Mouse (Mus musculus): ENCODE results near the gene Heg1.

The Heg1 gene

DNA sequence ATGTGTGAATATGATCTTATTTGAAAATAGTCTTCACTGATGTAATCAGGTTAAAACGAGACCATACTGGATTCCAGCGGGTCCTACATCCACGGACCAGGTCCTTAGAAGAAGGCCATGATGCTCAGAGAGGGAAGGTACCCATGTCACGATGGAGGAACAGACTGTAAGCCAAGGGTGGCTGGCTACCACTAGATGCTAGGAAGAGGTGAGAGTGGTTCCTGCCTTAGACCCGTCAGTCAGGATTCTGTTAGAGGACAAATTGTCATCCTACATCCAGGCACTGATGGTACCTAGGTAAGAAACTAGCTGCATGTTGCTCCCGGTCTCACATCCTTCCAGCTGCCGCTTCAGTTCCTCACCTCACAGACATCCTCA is 6.9 kb upstream of the Heg1 start:
- DNase-seq (ENCODE audit: low spot score): no peak

DNA sequence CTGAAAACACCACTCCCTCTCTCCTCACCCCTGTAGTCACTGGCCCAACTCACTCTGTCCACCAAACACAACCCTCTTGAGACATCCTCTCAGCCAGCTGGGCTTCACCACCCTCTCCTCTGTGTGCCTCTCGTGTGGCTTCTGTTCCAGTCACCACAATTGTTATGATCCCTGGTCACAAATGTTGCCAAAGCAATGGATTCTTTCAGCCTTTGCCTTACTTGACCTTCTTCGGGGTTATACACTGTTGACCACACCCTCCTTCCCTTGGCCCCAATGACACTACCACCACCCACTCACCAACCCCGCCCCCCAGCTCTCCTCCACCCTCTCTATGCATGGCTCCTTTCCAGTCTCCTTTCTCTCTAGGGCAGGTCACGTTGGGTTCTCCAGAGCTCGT is 6.3 kb upstream of the Heg1 start:
- DNase-seq (ENCODE audit: low spot score): no peak

DNA sequence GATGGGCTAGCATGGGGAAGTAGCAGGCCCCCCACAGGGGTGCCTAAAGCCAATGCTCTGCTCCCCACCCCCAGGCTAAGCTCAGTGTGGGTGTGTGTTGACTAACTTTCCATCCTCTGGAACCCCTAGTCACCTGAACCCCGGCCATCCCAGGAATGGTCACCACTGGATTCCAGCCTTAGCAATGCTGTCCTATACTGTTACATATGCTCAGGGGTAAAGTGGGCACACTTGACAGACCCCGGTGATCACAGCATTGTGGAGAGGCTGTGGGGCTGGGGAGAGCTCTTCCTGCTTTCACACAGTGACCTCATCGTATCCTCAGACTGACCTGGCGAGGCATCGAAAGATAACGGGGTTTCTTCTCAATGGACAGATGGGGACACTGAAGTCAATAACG is 3.9 kb upstream of the Heg1 start:
- no peak for DNase-seq (ENCODE audit: low spot score)

DNA sequence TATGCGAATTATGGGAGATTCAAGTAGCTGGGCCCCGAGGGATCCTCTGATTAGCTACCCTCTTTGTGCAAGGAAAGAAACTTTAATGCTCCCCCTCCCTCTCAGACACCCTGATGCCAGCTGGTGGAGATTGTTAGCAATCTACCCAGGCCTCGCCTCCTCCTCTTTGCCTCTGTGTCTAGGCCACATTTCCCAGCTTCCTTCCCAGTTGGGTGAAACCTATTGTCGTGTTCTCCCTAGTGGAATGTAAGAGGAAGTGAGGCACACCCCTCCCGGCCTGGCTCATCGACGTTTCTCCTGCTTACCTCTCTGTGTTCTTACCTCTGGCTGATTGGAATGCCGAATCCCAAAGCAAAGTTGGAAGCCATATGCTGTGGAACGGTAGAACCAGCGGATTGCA is 3.4 kb upstream of the Heg1 start:
- DNase-seq (ENCODE audit: low spot score): peak; percentile 20

DNA sequence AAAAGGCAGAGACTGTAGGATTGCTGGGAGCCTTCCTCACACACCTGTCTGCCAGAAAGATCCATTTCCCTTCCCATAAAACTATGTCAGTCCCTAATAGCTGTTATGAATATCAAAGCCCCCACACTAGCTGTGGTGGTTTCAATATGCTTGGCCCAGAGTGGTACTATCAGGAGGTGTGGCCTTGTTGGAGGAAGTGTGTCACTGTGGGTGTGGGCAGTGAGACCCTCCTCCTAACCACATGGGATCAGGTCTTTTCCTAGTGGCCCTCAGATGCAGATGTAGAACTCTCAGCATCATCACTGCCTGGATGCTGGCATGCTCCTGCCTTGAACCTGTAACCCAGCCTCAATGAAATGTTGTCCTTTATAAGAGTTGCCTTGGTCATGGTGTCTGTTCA is 2.5 kb upstream of the Heg1 start:
- no peak for DNase-seq (ENCODE audit: low spot score)

DNA sequence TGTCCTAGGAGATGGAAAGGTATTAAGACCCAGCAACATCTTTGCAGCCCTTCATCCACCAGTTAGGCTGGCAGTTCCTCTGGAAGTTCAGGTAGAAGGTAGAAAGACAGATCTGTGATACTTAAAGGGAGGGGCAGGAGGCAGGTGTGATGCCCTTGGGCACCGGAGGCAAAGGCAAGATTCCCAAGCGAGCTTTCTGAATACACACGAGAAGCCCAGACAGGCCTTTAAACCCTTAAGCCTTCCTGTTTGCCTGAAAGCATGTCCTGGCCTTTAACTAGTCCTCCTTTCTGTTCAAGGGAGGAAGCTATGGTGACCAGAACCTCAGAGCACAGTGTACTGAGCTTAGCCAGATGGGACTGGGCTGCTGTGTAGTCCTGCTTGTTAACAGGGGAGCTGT is 1.5 kb upstream of the Heg1 start:
- DNase-seq (ENCODE audit: low spot score): no peak

DNA sequence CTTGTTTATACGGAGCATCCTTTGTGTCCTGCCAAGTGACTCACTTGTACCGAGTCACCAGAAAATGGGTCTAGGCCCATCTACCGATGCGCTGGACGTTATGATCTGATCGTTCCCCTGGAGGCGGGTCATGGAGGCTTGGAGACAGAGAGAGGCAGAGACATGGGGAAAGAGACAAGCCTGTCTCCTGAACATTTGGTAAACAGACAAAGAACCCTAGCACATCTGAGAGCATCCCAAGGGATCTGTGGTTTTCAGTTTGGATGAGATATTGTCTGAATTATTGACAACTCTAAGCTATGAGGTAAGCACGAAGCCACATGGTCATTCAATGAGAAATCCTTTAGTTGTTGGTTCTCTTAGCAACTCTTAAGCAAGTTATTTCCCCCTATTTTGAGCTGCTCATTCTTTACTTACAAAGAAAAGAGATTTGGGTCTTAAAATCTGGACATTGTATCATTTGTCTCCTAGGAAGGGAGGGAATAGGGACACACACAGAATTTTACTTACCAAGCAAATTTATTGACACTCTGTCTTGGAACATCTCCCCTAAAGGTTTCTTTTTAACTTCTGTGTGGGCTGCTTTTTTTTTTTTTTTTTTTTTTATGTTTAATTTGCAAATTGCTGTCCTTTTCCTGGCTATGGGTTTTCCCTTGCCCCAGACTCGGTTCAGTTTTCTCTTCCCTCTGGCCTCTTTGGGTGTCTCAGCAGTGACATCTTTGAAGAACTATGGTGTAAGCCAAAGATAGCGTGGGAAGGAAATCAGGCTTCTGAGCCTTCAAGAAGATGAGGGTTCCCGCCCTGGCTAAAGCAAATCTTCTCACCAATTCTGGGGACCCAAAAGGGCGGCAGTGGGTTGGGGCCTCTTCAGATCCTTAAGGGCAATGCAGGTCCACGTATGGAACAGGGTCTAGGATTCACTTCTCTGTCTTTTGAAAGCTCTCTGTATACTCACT is 686 bp upstream of the Heg1 start:
- peak; percentile 41 for DNase-seq (ENCODE audit: low spot score)

DNA sequence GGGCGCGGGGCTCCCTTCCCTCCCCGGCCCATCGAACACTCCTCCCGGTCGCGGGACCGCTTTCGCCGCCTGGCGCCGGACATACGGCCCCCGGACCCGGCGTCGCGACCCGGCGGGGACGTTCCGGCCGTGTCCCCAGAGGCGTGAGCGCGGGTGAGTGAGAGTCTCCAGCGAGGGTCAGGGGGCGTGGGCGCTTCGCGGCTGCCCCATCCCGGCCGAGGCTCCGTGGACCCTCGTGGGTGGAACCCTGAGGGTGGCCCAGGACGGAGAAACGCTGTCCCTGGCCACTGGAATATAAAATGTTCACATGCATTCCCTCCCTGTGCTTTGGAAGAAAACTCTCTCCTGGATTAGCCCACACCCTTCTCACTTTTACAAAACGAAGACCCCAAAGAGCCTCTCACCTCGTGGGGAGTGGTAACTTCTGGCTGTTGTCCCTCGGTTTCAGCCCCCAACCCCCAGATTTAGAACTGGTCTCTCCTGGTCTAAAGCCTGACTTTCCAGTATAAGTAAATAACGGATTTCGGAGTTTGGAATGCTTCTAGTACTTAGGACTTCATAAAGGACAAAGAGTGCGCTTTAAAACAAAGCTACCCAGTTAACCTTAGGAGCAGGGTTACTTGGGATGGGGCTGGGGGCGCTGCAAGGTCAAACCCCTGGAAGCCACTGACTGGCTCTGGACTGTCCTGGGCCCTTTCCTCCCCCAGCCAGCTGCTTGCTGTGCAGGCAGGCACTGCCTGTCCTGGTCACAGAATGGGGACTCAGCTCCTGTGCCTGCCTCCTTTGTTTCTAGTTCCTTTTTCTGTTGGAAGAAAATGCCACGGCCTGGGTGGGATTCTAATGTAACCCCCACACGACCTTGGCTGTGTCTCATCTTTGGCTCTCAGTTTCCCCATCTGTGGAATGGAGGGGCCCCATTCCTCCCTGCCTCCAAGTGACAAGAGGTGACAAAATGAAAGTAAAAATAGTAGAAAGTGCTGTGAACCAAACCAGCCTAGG is 832 bp downstream of the Heg1 start:
- peak; percentile 40 for DNase-seq (ENCODE audit: low spot score)

DNA sequence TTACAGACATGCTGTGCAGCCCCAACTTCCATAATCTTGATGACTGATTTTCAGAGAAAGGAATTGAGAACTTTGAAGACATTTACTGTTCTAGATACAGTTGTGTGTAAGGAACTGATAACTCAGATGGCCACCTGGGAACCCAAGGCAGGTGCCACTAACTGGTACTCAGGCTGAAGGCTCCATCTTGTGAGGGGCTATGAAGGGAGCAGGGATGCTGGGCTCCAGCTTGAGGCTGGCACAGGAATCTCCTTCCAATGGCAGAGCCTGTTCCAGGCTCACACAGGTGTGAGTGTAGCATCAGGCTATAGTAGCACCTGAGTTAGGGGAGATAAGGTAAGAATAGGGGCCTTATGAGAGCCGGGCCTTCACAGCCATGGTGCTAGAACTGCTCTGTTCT is 1.9 kb downstream of the Heg1 start:
- DNase-seq (ENCODE audit: low spot score): no peak

DNA sequence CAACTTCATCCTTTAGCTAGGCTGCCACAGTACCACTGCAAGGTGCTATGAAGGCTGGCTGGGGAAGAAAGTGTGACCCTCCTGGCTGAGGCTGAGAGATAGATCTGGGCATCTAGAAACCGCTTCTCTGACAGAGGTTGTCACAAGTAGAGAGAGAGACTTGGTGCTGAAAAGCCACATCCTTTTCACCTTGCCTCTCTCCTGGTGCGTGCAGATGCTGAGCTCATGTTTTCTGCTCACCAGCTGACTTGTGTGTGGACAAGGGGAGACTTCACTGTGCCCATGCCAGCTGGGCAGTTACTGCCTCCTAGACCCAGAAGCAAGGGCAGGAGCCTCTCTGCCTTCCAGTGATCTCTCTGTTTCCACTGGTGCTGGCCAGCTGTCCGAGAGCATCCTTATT is 3.6 kb downstream of the Heg1 start:
- DNase-seq (ENCODE audit: low spot score): no peak

DNA sequence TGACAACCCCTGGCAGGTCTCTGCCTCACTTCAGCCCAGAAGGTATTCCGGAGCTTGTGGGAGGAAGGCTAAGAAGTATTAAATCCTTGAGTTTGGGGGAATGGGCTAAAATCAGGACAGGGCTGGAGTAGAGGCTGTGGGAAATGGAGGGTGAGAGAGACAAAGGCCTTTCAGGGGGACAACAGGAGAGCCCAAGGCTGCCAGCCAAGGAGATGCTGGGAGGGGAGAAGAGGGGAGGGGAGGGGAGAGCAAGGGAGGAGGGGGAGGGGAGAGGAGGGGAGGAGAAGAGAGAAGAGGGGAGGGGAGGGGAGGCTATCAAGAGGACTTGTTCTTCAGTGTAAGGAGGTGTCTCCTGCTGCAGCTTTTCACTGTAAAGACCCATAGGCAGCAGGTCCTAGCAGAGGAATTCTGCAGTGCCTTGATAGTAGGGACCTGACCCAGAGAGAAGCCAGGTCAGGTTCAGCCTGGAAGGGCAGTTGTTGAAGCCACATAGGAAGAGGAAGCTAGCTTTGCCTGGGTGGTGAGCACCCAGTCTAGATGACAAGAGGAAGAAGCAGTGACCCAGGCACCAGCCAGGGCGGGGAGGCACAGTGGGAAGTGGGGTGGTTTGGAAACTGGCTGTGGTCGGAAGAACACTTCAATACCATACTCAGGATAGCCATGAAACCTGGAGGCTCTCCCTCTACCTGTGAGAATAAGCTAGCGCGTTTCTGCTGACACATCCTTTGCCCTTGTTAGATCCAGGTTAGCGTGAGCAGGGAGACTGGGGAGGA is 7.0 kb downstream of the Heg1 start:
- no peak for DNase-seq (ENCODE audit: low spot score)

DNA sequence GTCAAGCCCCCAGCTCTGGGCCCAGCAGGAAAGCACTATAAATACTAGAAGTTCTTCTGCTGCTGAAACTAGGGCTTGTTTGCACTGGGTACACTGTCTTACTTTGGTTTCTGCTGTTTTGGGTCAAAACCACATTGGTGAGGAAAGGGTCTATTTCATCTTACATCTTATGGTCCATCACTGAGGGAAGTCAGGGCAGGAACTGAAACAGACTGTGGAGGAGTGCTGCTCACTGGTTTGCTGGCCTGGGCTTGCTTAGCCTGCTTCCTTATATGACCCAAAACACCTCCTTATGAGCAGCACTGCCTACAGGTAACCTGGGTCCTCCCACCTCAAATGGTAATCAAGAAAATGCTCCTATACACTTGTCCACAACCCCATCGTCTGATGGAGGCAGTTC is 9.4 kb downstream of the Heg1 start:
- no peak for DNase-seq (ENCODE audit: low spot score)

DNA sequence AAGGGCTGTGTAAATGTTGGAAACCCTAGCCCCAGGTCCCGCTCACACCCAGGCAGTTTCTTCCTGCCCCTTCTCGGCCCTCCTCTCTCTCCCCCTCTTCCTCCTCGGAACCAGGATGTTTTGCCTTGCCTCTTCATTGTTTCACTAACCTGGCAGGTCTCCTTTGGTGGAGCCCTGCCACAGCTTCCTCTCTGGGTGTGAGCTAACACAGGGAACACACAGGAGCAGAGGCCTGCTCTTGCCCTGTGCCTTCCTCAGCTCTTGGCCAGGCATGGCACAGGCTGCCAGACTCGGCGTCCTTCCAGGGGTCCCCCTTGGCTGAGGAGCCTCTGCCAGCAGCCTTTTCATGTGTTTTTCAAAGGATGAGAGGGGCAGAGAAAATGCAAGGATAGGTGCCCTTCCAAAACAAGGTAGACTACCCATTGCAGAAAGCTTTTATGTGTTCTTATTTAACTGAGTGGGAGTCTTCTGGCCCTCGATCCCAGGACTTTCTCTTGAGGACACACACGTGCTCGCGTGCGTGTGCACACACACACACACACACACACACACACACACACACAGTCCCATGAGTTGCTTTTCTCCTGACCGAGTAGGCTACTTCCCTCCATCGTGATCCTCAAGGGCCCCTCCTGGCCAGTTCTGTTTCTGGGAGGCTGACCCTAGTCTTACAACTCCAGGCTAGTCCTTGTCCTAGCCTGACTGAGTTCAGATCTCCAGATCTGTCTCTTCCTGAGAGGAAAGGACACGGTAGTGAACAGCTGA is 12.8 kb downstream of the Heg1 start:
- DNase-seq (ENCODE audit: low spot score): no peak

DNA sequence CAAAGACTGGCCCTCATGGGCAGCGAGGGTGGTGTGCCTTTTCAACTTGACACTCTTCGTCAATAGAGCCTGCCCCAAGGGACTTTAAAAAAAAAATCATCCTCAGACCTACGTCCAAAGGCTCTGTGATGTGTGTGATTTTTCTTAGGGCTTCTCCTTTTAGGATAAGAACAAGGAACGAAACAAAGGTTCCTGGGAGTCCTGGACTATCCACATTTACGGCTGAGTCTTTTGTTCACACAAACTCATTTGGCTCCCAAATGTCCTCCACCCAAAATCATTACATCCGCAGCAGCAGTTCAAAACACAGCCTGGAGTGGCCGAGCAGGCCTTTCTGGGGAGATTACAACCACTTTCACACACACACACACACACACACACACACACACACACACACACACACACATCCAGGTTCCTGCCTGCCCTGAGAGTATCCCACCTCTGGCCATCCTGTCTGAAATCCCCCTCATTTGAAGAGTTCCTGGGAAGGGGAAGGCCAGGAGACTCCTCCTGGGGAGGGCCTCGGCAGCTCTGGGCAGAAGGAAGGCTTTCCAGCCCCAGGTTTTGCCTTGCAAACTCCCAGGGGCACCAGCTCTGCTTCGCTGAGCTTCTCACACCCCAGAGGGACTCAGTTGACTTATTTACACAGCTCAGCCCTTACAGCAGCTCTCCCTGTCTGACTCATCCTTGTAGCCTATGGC is 13.6 kb downstream of the Heg1 start:
- DNase-seq (ENCODE audit: low spot score): no peak

DNA sequence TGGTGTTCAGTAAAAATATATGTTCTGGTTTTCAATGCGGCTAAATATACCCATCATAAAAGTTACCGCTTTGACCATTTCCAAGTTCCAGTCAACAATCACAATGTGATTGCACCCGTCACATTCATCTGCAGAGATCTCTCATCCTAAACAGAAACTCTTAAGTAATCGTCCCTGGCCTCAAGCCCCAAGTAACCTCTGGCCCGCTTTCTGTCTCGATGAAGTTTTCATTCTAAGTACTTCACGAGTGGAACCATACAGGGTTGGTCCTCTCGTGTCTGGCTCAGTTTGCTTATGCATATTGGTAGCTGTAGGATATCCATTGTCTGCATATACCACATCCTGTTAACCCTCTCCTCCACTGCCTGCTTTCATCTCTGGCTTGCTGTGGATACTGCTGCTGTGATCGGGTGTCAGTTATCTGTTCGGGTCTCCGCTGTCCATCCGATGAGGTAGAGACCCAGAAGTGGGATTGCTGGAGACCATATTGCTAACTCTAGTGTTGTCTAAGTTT is 14.2 kb downstream of the Heg1 start:
- no peak for DNase-seq (ENCODE audit: low spot score)

DNA sequence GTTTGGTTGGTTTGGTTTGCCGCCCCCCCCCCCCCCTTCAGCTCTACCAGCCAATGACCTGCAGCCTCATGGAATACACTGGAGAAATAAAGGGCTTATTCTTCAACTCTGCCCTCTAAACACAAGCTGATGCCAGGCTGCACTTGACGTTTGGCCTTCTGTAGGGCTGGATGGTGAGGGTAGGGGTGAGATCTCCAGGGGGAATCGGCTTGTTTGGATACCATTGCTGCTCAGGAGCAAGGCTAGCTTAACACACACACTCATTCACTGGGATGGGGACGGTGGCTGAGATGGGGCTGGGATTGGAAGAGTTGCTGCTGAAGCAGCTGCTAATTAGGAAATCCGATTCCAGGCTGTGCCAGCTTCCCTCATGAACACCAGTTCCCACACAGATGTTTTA is 16.4 kb downstream of the Heg1 start:
- no peak for DNase-seq (ENCODE audit: low spot score)

DNA sequence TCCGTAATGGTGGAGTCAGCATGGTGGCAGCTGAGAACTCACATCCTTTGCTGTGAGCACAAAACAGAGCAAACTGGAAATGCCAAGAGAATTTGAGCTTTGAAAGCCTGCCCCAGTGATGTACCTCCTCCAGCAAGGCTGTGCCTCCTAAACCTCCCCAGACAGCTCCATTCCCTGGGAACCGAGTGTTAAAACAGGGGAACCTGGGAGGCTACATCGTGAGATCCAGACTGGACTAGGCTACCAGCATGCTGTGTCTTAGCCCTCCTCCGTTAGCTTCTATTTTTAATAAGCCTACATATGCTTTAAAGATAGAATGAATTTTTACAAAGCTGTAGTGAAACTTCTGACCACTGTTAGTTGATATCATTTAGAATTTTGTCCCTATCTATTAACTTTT is 17.7 kb downstream of the Heg1 start:
- DNase-seq (ENCODE audit: low spot score): no peak

DNA sequence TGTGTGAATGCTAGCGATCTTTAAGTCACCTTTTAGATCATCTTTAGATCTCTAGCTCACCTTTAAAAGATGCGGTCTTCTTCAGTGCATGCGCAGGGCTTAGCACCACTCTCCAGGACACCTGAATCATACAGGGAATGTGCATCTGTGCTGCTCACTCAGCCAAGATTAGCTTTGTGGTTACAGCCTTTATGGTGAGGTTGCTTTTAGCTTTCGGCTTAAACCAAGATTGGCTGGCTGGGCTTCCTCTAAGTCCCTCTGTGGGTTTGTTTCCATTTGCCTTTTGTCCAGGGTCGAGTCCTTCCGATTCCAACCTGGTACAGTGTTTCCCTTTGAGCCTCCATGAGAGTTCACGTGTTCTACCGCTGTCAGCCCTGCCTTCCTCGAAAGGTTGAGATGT is 20.1 kb downstream of the Heg1 start:
- DNase-seq (ENCODE audit: low spot score): no peak

DNA sequence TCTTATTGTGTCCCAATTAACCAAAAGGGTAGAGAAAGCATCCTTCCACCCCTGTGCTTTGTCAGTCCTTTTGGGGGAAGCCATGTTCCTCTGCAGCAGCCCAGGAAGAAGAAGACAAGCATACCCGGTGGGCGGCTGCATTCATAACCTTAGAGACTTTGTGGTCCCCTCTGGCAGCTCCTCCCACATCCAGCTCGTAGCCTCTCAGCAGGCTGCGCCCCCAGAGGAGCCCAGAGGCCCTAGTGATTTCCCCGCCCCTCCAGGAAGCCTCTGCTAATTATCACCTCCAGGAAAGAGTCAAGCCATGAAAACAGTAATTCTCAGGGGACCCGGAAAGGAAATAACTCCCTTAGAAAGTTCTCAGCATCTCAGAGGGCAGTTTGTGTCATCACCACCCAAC is 21.1 kb downstream of the Heg1 start:
- DNase-seq (ENCODE audit: low spot score): peak; percentile 18

DNA sequence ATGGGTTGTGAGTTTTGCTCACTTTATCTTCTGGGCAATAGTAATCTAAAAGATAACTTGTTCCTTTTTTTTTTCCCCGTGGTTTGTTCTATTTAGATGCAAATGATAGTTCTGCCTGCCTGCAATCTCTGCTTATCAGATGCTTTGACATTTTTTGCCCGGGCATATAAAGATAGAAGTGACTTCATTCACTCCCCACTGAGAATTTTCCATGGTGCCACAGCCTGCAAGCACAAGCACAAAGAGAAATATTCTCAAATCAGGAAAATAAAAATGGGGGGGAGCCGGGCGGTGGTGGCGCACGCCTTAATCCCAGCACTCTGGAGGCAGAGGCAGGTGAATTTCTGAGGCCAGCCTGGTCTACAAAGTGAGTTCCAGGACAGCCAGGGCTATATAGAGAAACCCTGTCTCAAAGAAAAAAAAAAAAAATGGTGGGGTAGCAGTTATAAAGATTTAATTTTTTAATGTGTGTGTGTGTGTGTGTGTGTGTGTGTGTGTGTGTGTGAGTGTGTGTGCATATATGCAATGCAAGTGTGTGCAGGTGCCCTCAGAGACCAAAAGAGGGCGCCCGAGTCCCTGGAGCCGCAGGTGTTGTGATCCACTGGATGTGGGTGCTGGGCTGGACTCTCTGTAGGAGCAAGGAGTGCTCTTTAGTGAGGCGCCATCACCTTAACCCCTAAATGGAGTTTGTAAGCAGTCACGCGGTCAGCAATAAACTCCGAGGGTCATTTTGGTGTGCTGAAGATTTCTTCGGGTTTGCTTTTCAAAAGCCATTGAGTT is 22.1 kb downstream of the Heg1 start:
- no peak for DNase-seq (ENCODE audit: low spot score)
